Mouse (Mus musculus) embryonic facial prominence, embryonic 14.5 days (tissue): Measurements from ENCODE around the gene Chrdl1. TPM values are rescaled to one million over a fixed set of nuclear protein-coding genes. Genes with fewer than 3 reads are reported as not detected.

ENCODE experiments used
- ATAC-seq: fragments of 200-750 bp; cut with Nextera tagmentation; 2 replicates; pipeline ENCODE4 v1.8.0; 2017; ENCODE audit warnings: low read depth, moderate number of reproducible peaks, moderate TSS enrichment
- DNase-seq: peaks from one replicate; pipeline ENCODE4 v3.0.0-alpha.2; 2015; ENCODE audit warnings: low spot score
- H3K27ac ChIP-seq: fragments of 300-500 bp; sonication (generic); replicated peaks from 2 replicates; pipeline ENCODE4 v1.5.1; 2014; ENCODE audit warnings: low read depth, mild to moderate bottlenecking, low read length, moderate library complexity
- H3K27me3 ChIP-seq: fragments of 300-500 bp; sonication (generic); replicated peaks from 2 replicates; pipeline ENCODE4 v1.6.1; 2014; ENCODE audit warnings: low read length; ENCODE audit not compliant: control insufficient read depth, insufficient read depth
- H3K36me3 ChIP-seq: fragments of 300-500 bp; sonication (generic); 2 replicates; pipeline ENCODE4 v1.6.1; 2014; ENCODE audit warnings: low read length, mixed read lengths; ENCODE audit not compliant: control insufficient read depth, insufficient read depth
- H3K4me1 ChIP-seq: fragments of 300-500 bp; sonication (generic); 2 replicates; pipeline ENCODE4 v1.6.1; 2014; ENCODE audit warnings: antibody characterized with exemption, low read length; ENCODE audit not compliant: control insufficient read depth, insufficient read depth
- H3K4me2 ChIP-seq: fragments of 300-500 bp; sonication (generic); 2 replicates; pipeline ENCODE4 v1.6.1; 2014; ENCODE audit warnings: low read depth, mild to moderate bottlenecking, low read length, moderate library complexity, mixed read lengths
- H3K4me3 ChIP-seq: fragments of 300-500 bp; sonication (generic); 2 replicates; pipeline ENCODE4 v1.5.1; 2014; ENCODE audit warnings: low read depth, mild to moderate bottlenecking, low read length
- H3K9ac ChIP-seq: fragments of 300-500 bp; sonication (generic); 2 replicates; pipeline ENCODE4 v1.6.1; 2014; ENCODE audit warnings: low read depth, mild to moderate bottlenecking, low read length, moderate library complexity, mixed read lengths
- H3K9me3 ChIP-seq: fragments of 300-500 bp; sonication (generic); 2 replicates; pipeline ENCODE4 v1.6.1; 2016; ENCODE audit warnings: low read length; ENCODE audit not compliant: control insufficient read depth
- WGBS: fragments of 180-500 bp; shearing (Covaris S2); extraction: QIAGEN DNeasy Blood & Tissue Kit; methylation state at CpG from one replicate; pipeline ENCODE4 v1.1.7; 2014; 5-methylcytosine and 5-hydroxymethylcytosine counted together
- polyA plus RNA-seq: library from polyadenylated mRNA; unstranded; fragments of >200 nt; fragmentation: Nextera tagmentation; extraction: Ambion mirVana; gene quantifications from 2 replicates; pipeline ENCODE4 v1.2.1, GENCODE M21; 2014

The Chrdl1 gene
- 26.0 and 29.7 TPM in 2 replicates for polyA plus RNA-seq

GRCm38 (mm10) chrX:143393791-143394369, at the start of gene Chrdl1:
Gene Chrdl1 (minus strand): TSS chrX:143394262.
- H3K36me3 ChIP-seq, result no peaks in the 10 kb centered on the region
- H3K9ac ChIP-seq, result peak within 1 kb of the TSS; percentile 47; the same call in 1 of the 2 replicates
- peaks cover 51% of the 10 kb centered on the region for H3K27me3 ChIP-seq
- WGBS, result 46% methylated on average over 4 of the region's 37 CpGs
- H3K27ac ChIP-seq, result no peak within 1 kb of the TSS
- peak within 1 kb of the TSS; percentile 42 for H3K4me3 ChIP-seq
- DNase-seq (peak; percentile 13), ATAC-seq (peak; percentile 63)
- H3K4me2 ChIP-seq, result peak within 1 kb of the TSS; percentile 53
- no peaks in the 10 kb centered on the region for H3K4me1 ChIP-seq
- H3K9me3 ChIP-seq, result no peaks in the 10 kb centered on the region

GRCm38 (mm10) chrX:143442638-143443037, 48.6 kb upstream of the Chrdl1 start:
- 54% methylated on average over 4 of the region's 4 CpGs for WGBS
- no peaks in the 10 kb centered on the region for H3K9me3 ChIP-seq
- no peak overlapping the region for H3K9ac ChIP-seq
- H3K4me2 ChIP-seq, result no peak overlapping the region
- no peaks in the 10 kb centered on the region for H3K4me1 ChIP-seq
- no peak overlapping the region for H3K4me3 ChIP-seq
- H3K27me3 ChIP-seq, result peaks cover 13% of the 10 kb centered on the region
- no peak overlapping the region for H3K27ac ChIP-seq
- H3K36me3 ChIP-seq, result no peaks in the 10 kb centered on the region
- DNase-seq (no peak), ATAC-seq (no peak)

- 34% methylated on average over 2 of the region's 2 CpGs for WGBS
- no peak overlapping the region for H3K4me2 ChIP-seq
Measured at GRCm38 (mm10) chrX:143404601-143405000, 10.5 kb upstream of the Chrdl1 start.

GRCm38 (mm10) chrX:143366256-143366959, 27.7 kb downstream of the Chrdl1 start:
- no peak overlapping the region for H3K4me2 ChIP-seq
- no peak overlapping the region for H3K4me3 ChIP-seq
- H3K9me3 ChIP-seq, result 0 out of 2 replicates have a peak, but pooled peaks cover 6% of the 10 kb centered on the region
- H3K27ac ChIP-seq, result no peak overlapping the region
- ATAC-seq (no peak), DNase-seq (no peak)
- WGBS, result 52% methylated on average over 4 of the region's 4 CpGs
- no peak overlapping the region for H3K9ac ChIP-seq
- H3K4me1 ChIP-seq, result no peaks in the 10 kb centered on the region
- H3K36me3 ChIP-seq, result no peaks in the 10 kb centered on the region
- no peaks in the 10 kb centered on the region for H3K27me3 ChIP-seq

More at GRCm38 (mm10) chrX:143404601-143405000, 10.5 kb upstream of the Chrdl1 start:
- H3K9me3 ChIP-seq, result no peaks in the 10 kb centered on the region
- H3K27me3 ChIP-seq, result peaks cover 13% of the 10 kb centered on the region; the same call in 1 of the 2 replicates
- no peaks in the 10 kb centered on the region for H3K36me3 ChIP-seq
- no peaks in the 10 kb centered on the region for H3K4me1 ChIP-seq
- no peak overlapping the region for H3K9ac ChIP-seq
- no peak overlapping the region for H3K27ac ChIP-seq
- no peak for DNase-seq
- ATAC-seq, result no peak
- H3K4me3 ChIP-seq, result no peak overlapping the region

GRCm38 (mm10) chrX:143347227-143347626, 46.8 kb downstream of the Chrdl1 start:
- Histone ChIP-seq H3K27ac (no peak overlapping the region), H3K4me3 (no peak overlapping the region), H3K9ac (no peak overlapping the region), H3K4me2 (no peak overlapping the region), H3K9me3 (no peaks in the 10 kb centered on the region), H3K27me3 (peaks cover 23% of the 10 kb centered on the region), H3K4me1 (no peaks in the 10 kb centered on the region), H3K36me3 (no peaks in the 10 kb centered on the region)
- DNase-seq (no peak), ATAC-seq (no peak)
- WGBS, result 27% methylated on average over 5 of the region's 5 CpGs

- ATAC-seq, result no peak
- Histone ChIP-seq H3K9ac (no peak overlapping the region), H3K4me1 (no peaks in the 10 kb centered on the region), H3K27me3 (peaks cover 23% of the 10 kb centered on the region), H3K27ac (no peak overlapping the region), H3K4me3 (no peak overlapping the region), H3K4me2 (no peak overlapping the region), H3K9me3 (no peaks in the 10 kb centered on the region), H3K36me3 (no peaks in the 10 kb centered on the region)
- WGBS, result 41% methylated on average over 3 of the region's 3 CpGs
- DNase-seq, result no peak
Measured at GRCm38 (mm10) chrX:143346739-143347138, 47.3 kb downstream of the Chrdl1 start.

GRCm38 (mm10) chrX:143344509-143345495, 49.3 kb downstream of the Chrdl1 start:
- WGBS, result 52% methylated on average over 3 of the region's 5 CpGs
- Histone ChIP-seq H3K27ac (no peak overlapping the region), H3K9ac (no peak overlapping the region), H3K9me3 (no peaks in the 10 kb centered on the region), H3K36me3 (no peaks in the 10 kb centered on the region), H3K4me3 (no peak overlapping the region), H3K4me1 (no peaks in the 10 kb centered on the region), H3K27me3 (peaks cover 21% of the 10 kb centered on the region), H3K4me2 (no peak overlapping the region)
- ATAC-seq (peak; percentile 50; the same call in 1 of the 2 replicates), DNase-seq (peak; percentile 31)

GRCm38 (mm10) chrX:143338156-143338555, 55.9 kb downstream of the Chrdl1 start:
- 30% methylated on average over 4 of the region's 4 CpGs for WGBS
- H3K36me3 ChIP-seq, result no peaks in the 10 kb centered on the region
- peak; percentile 12 for DNase-seq
- no peak overlapping the region for H3K4me2 ChIP-seq
- ATAC-seq, result no peak
- no peak overlapping the region for H3K9ac ChIP-seq
- no peaks in the 10 kb centered on the region for H3K9me3 ChIP-seq
- H3K27ac ChIP-seq, result no peak overlapping the region
- H3K27me3 ChIP-seq, result peaks cover 26% of the 10 kb centered on the region
- no peak overlapping the region for H3K4me3 ChIP-seq
- no peaks in the 10 kb centered on the region for H3K4me1 ChIP-seq
